Mouse (Mus musculus): ENCODE results near the gene Asap3. TPM values are rescaled to one million over a fixed set of nuclear protein-coding genes. Genes with fewer than 3 reads are reported as not detected.

Gene Asap3
- polyA plus RNA-seq (2012; rRNA removed): 4.4 and 5.2 TPM in 2 replicates

GRCm38 (mm10) chr4:136206033-136206893, at the start of gene Asap3:
Asap3 (plus strand) TSS chr4:136206365.

GRCm38 (mm10) chr4:136172011-136172541, 34.1 kb upstream of the Asap3 start, which contains the start of gene E2f2:
E2f2 (plus strand) TSS chr4:136172394.

GRCm38 (mm10) chr4:136247729-136248463, 41.7 kb downstream of the Asap3 start, which contains the start of gene Tcea3:
Tcea3 (plus strand) TSS chr4:136247729.

DNA sequence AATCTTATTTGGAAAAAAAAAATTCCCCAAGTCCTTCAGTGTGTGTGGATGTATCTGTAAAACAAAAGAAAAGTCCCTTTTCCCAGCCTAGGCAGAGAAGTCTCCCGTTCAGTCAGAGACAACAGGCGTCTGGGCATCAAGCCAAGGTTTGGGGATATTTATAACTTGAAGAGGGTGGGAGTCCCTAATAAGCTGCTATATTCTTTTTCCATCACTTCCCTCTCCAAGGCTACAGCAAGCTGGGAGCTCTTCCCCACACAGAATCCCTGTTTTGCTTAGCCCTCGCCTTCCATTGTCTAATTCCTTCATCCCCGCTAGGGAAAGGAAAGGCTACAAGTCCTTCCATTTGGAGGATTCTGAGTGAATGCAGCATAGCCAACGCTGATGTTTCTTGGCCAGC, 78.3 kb downstream of the Asap3 start, which contains the start of gene Zfp46:
TSS of gene Zfp46 (plus strand) at position 229 of the 400 bp plus-strand sequence.

Other genes with a start within 250 kb of the Asap3 start
- gene Gale, start 242.6 kb upstream of the Asap3 start, polyA plus RNA-seq (2012; rRNA removed): 52.2 and 53.0 TPM in 2 replicates
- 141 and 147 TPM in 2 replicates for gene Lypla2, start 233.7 kb upstream of the Asap3 start, polyA plus RNA-seq (2012; rRNA removed)
- 65.7 and 68.3 TPM in 2 replicates for gene Pithd1, start 219.1 kb upstream of the Asap3 start, polyA plus RNA-seq (2012; rRNA removed)
- 18.9 TPM in 2 replicates for gene Eloa, start 184.6 kb upstream of the Asap3 start, polyA plus RNA-seq (2012; rRNA removed)
- gene Rpl11, start 152.9 kb upstream of the Asap3 start, polyA plus RNA-seq (2012; rRNA removed): 953 TPM in 2 replicates
- 86.4 and 119 TPM in 2 replicates for gene Id3, start 62.9 kb upstream of the Asap3 start, polyA plus RNA-seq (2012; rRNA removed)
- 1.2 and 1.7 TPM in 2 replicates for gene E2f2, start 34.0 kb upstream of the Asap3 start, polyA plus RNA-seq (2012; rRNA removed)
- 0.60 and 2.1 TPM in 2 replicates for gene Tcea3, start 41.4 kb downstream of the Asap3 start, polyA plus RNA-seq (2012; rRNA removed)
- 60.9 and 70.4 TPM in 2 replicates for gene Zfp46, start 78.3 kb downstream of the Asap3 start, polyA plus RNA-seq (2012; rRNA removed)
- gene Hnrnpr, start 104.6 kb downstream of the Asap3 start, polyA plus RNA-seq (2012; rRNA removed): 136 and 139 TPM in 2 replicates
- 1.8 and 2.8 TPM in 2 replicates for gene Htr1d, start 217.2 kb downstream of the Asap3 start, polyA plus RNA-seq (2012; rRNA removed)